Mouse (Mus musculus) frontal cortex, adult 2 months (tissue): Measurements from ENCODE around the gene Cnn1. TPM values are rescaled to one million over a fixed set of nuclear protein-coding genes. Genes with fewer than 3 reads are reported as not detected.
"Not testable (repeated sequence)": the region's sequence is repeated elsewhere in the genome, so short reads cannot be mapped to it uniquely, and the experiment has no call there.

Experiments
- DNase-seq, 2 experiments: peaks; one replicate each; pipeline ENCODE4 v3.0.0; 2022; ENCODE audit warnings: low spot score in 1 of 2; ENCODE audit errors: extremely low spot score in 1 of 2
- polyA plus RNA-seq: library from polyadenylated mRNA; depleted of rRNA; stranded (reverse); fragments of >200 nt; gene quantifications from 2 replicates; pipeline ENCODE4 v1.2.3, GENCODE M21; 2012

The Cnn1 gene
- polyA plus RNA-seq, 1 experiment: 2.3 TPM

DNA sequence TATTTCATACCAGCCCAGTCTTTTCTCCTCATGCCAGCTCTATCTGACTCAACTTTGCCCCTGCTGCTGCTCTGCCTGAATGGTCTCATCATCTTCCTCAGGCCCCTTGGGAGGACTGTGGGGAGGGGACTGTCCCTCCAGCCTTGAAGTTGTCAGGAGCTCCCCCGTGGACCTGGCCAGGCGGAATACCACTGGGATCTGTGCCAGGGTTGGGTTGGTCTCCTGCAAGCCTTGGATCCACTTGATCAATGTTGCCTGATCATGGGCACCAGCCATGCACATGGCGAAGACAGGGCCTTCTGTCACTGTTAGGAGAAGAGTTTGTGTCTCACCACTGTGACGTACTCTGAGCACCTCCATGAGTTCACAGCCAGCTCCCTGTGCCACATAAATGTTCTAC lies 26.7 kb upstream of the Cnn1 start:
- no peak for DNase-seq

- DNase-seq: not testable (repeated sequence)
Measured at GRCm38 (mm10) chr9:22075778-22076177, 23.2 kb upstream of the Cnn1 start.

DNA sequence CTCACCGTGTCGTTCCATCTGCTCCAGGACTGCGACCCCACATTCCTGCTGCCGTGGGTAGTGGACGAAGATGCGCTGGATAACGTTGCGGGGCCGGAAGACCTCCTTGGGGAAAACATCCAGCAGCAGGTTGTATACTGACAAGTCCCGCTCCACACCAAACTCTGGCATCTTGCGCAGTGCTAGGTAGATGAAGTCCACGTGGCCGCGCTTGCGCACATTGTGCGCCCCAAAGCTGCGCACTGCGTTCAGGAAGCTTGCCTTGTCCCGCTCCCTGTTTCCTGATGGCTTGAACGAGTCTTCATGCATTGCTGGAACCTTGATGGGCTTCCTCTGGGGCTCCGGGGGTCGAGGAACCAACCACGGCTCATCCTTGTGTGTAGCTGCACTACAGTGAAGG lies 22.8 kb upstream of the Cnn1 start:
- DNase-seq: no peak

- DNase-seq: no peak
Measured at GRCm38 (mm10) chr9:22084667-22085021, 14.4 kb upstream of the Cnn1 start.

GRCm38 (mm10) chr9:22085022-22085834 lies 13.8 kb upstream of the Cnn1 start, which contains the start of gene Ecsit:
Gene Ecsit (minus strand): TSS chr9:22085438.
- DNase-seq: peak; percentile 96 to 98

DNA sequence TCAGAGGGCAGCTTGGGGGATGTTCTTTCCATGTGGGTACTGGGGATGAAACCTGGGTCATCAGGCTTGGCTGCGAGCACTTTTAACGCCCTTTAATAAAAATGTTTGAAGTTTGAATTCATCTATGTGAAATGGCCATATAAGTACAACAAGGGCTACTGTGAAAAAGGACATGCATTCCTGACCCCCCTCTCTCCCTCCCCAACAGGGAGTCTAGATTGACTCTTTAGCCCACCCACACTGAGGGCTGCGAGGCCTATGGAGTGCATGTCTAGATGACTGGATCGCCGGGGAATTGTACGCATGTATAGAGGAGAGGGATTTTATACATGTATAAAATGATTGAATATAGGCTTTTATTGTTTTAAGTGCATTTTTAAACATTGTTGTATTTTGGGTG lies 13.0 kb upstream of the Cnn1 start:
- no peak for DNase-seq

DNA sequence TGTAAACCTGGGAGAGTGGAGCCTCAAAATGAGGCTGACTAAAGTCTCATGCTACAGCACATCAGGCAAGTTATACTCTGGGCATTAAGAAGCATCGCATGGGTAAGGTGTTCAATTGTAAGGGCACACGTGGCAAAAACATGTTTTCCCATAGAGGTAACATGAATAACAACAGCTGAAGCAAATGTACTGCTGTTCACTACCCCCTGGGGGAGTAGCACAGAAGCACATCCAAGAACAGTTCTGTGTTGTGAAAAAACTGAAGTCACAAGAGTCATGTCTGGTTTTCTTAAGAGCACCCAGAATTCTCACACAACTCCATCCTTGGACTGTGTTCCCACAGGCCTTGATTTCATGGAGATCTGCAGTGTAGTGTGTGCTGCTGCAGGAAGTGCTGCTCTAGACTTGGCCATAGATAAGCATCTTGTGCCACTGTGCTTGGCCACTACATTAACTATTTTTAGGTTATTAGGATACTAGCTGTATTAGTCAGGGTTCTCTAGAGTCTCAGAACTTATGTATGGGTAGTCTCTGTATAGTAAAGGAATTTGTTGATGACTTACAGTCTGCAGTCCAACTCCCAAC lies 11.9 kb upstream of the Cnn1 start:
- no peak for DNase-seq

GRCm38 (mm10) chr9:22089281-22089680 lies 9.7 kb upstream of the Cnn1 start:
- no peak for DNase-seq

DNA sequence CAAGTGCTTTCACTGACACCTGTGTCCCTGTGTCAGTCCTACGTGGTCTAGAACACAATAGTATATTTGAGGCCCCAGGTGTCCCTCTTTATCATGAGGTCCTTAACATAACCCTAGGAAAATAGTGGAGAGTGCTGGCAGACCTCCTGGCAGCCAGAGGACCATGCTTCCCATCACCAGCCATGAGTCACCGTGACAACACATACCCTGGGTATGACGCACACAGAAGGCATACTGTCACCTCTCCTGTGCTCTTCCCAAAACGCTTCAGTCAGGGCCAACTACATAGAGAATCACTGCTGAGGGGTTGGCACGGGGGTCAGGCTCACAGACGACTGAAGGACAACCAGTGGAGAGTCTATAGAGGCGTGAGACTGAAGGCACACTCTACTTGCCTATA lies 9.0 kb upstream of the Cnn1 start:
- DNase-seq: no peak

DNA sequence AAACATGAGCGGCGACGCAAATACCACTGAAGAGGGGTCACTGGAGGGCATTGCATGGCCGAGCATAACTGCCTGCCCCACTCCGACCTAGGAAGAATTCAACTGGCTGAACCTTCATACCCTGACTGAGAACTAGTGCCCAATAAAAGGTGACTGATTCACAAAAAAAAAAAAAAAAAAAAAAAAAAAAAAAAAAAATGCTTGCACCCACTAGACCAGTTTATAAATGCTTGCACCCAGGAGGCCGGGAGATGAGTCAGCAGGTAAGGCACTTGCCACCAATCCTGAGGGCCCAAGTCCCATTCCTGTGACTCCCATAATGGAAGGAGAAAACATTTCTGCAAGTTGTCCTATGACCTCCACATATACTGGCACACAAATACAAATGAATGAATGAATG lies 6.3 kb upstream of the Cnn1 start:
- DNase-seq: no peak

- peak; percentile 40 to 82 for DNase-seq
Measured at GRCm38 (mm10) chr9:22095854-22096307, 3.1 kb upstream of the Cnn1 start.

DNA sequence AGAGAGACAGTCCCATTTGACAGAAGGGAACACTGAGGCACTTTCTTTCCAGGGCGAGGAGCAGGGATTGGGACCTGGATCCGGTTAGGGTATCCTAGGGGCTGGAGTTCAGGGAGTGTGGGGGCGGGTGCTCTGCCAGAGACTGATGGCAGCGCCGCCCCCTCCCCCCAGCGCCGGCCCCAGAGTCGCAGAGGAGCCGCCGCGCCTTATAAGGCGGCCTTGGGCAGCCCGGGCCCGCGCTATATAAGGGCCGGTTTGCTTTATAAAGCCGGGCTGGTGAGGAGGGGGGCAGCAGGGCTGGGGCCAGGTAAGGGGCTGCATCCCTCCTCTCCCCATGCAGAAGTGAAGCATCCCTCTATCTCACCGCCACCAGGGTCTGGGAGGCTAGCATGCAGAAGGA lies 906 bp downstream of the Cnn1 start:
- DNase-seq: no peak

- DNase-seq: no peak
Measured at GRCm38 (mm10) chr9:22108194-22108593, 9.2 kb downstream of the Cnn1 start.

DNA sequence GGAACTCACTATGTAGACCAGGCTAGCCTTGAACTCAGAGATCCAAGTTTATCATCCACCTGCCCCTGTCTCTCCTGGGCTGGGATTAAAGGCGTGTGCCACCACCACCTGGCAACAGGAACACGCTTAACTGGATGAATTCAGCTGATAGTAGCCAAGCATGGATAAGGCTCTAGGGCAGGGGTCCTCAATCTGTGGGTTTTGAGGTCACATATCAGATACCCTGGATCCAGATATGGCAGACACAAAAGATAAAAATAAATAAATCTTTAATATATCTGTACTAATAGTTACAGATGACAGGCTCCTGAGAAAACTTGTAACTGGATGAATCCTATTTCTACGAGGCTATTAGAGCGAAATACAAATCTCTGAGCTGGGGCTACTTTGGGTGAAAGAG lies 16.6 kb downstream of the Cnn1 start:
- no peak for DNase-seq

GRCm38 (mm10) chr9:22116086-22116485 lies 17.1 kb downstream of the Cnn1 start:
- DNase-seq: peak in 1 of 2 experiments; percentile 7

GRCm38 (mm10) chr9:22116740-22117426 lies 17.9 kb downstream of the Cnn1 start, which contains the start of gene Elof1:
Gene Elof1 (minus strand): TSS chr9:22117172.
- DNase-seq: peak; percentile 94 to 97

GRCm38 (mm10) chr9:22117754-22118456 lies 18.9 kb downstream of the Cnn1 start:
- peak in 1 of 2 experiments; percentile 73 for DNase-seq

GRCm38 (mm10) chr9:22119543-22119942 lies 20.5 kb downstream of the Cnn1 start:
- peak; percentile 44 to 64 for DNase-seq

- DNase-seq: no peak
Measured at GRCm38 (mm10) chr9:22121545-22121944, 22.5 kb downstream of the Cnn1 start.

DNA sequence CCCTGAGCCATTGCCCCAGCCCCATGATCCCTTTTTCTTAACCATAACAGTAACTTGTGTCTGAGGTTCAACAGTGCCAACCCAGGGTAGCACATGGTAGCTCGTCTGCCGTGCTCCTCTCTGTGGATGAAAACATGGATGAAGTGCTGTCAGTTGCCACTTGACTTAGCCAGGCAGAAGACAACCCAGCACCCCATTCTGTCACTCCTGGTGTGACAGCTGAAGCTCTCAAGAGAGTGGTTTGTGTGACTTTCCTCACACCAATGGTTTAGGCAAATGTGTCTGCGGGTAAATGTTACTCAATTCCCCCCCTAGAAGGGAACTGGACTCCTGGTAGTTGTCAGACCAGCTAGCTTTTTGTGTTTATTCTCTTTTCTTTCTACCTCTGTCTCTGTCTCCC lies 23.0 kb downstream of the Cnn1 start:
- no peak for DNase-seq

- DNase-seq: no peak
Measured at GRCm38 (mm10) chr9:22123069-22123609, 24.1 kb downstream of the Cnn1 start.
